Mouse (Mus musculus) left cerebral cortex, adult 2 months (tissue): ENCODE data around the gene Itgav. TPM values are rescaled to one million over a fixed set of nuclear protein-coding genes. Genes with fewer than 3 reads are reported as not detected.

Source experiments
- DNase-seq, 2 experiments: peaks; one replicate each; pipeline ENCODE4 v3.0.0; 2021 to 2022; ENCODE audit warnings: low spot score in 2 of 2, mixed read lengths in 1 of 2; ENCODE audit errors: extremely low spot score in 1 of 2
- H3K27ac ChIP-seq: fragments of 200-600 bp; 2 replicates; pipeline ENCODE4 v1.8.1; 2022
- H3K4me3 ChIP-seq: fragments of 200-600 bp; 2 replicates; pipeline ENCODE4 v1.8.1; 2022
- CTCF ChIP-seq: fragments of 200-600 bp; IDR thresholded peaks from 2 replicates; pipeline ENCODE4 v1.8.1; 2022; ENCODE audit warnings: antibody characterized with exemption, mild to moderate bottlenecking, moderate library complexity
- intact Hi-C: fragments of 180-260 bp; cut with DNase I; formaldehyde crosslinking; loops from one replicate; pipeline ENCODE4 v1.15.1; 2025
- total RNA-seq, 2 experiments: library from RNA; stranded (reverse); gene quantifications; 2 replicates each; pipeline ENCODE4 v1.2.3; 2021

Itgav gene
- total RNA-seq, 2 experiments from 2014 or later: 135 to 149 TPM

DNA sequence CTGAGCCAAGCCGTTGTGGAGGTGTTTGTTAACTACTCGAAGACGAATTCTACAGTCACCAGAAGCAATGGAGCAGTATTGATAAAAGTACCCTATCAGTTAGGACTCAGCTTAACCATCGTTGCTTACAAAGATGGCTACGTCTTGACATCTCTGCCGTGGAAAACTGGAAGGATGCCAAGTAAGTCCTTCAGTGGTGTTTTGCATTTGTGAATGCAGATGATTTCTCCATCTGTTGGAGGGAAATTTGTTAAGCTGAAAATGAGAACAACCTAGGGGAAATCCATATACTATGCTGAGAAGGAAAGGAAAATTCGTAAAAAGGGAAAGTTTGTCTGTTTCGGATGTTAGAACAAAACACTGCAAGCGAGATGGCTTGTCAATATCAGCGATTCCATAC is 129.2 kb downstream of the Itgav start:
- intact Hi-C loops: no loop called here
- Histone ChIP-seq H3K27ac (no peak overlapping the region), H3K4me3 (no peak overlapping the region)
- no peak for TF ChIP-seq CTCF
- no peak for DNase-seq

DNA sequence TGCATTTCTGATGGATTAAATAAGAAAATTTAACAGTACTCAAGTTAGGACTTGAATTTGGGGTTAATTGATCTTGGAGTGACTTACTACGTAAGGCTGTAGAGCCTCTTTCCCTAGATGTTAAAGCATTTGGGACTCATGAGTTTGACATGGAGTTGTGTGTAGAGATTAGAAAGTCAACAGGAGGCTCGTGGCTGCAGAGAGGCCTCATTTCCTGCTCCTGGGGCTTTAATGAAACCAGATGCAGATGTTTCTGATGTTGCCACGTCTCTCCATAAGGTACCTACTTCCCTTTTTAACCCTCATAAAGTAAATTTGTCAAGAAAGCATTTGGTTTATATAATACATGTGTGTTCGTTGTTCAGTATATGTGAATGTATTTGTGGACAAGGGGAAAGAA is 132.0 kb downstream of the Itgav start:
- H3K27ac ChIP-seq: no peak overlapping the region
- intact Hi-C loops: no loop called here
- no peak for DNase-seq
- no peak overlapping the region for H3K4me3 ChIP-seq
- TF ChIP-seq CTCF: no peak

Other genes with a start within 250 kb of the Itgav start
- gene Zc3h15, start 80.0 kb upstream of the Itgav start, total RNA-seq: 100 to 1,000 TPM; 143 to 148 TPM
- 100 to 1,000 TPM; 204 to 206 TPM for gene Fam171b, start 88.2 kb downstream of the Itgav start, total RNA-seq
- gene Zswim2, start 216.8 kb downstream of the Itgav start, total RNA-seq: not detected
- gene Gm13698, start 231.3 kb downstream of the Itgav start, total RNA-seq: 1 to 10 TPM; 1.6 to 1.7 TPM
- gene Gm13693, start 237.1 kb downstream of the Itgav start, total RNA-seq: 1 to 10 TPM; 1.6 to 1.7 TPM
- gene Gm13695, start 242.9 kb downstream of the Itgav start, total RNA-seq: not detected
- gene Gm13696, start 248.7 kb downstream of the Itgav start, total RNA-seq: 1 to 10 TPM; 1.6 to 1.7 TPM